Mouse (Mus musculus) ES-Bruce4 (cell line): ENCODE measurements around the gene Bmf. TPM values are rescaled to one million over a fixed set of nuclear protein-coding genes. Genes with fewer than 3 reads are reported as not detected.

Experiments
- H3K27ac ChIP-seq: 2 replicates; pipeline ENCODE4 v1.5.1; 2012; ENCODE audit warnings: low read length, inconsistent platforms; ENCODE audit not compliant: insufficient read depth
- H3K27me3 ChIP-seq: 2 replicates; pipeline ENCODE4 v1.6.1; 2012; ENCODE audit warnings: mild to moderate bottlenecking, low read length, inconsistent platforms; ENCODE audit not compliant: control insufficient read depth, poor library complexity, insufficient read depth, severe bottlenecking
- H3K36me3 ChIP-seq: 2 replicates; pipeline ENCODE4 v1.6.1; 2012; ENCODE audit warnings: inconsistent platforms, mild to moderate bottlenecking, low read length, moderate library complexity; ENCODE audit not compliant: control insufficient read depth, poor library complexity, insufficient read depth, severe bottlenecking
- H3K4me1 ChIP-seq: one replicate; pipeline ENCODE4 v1.8.1; 2011; ENCODE audit warnings: low read length; ENCODE audit not compliant: control insufficient read depth, insufficient read depth
- H3K4me3 ChIP-seq: 2 replicates; pipeline ENCODE4 v1.5.1; 2011; ENCODE audit warnings: low read depth, mild to moderate bottlenecking, low read length
- H3K9ac ChIP-seq: 2 replicates; pipeline ENCODE4 v1.6.1; 2012; ENCODE audit warnings: low read depth, mild to moderate bottlenecking, inconsistent platforms; ENCODE audit not compliant: poor library complexity, severe bottlenecking
- H3K9me3 ChIP-seq: replicated peaks from 2 replicates; pipeline ENCODE4 v1.6.1; 2012; ENCODE audit warnings: mild to moderate bottlenecking, low read length, inconsistent platforms; ENCODE audit not compliant: control insufficient read depth, poor library complexity, insufficient read depth, severe bottlenecking
- CTCF ChIP-seq: IDR thresholded peaks from one replicate; pipeline ENCODE4 v1.8.1; 2011; ENCODE audit warnings: low read depth, low read length
- EP300 ChIP-seq: IDR thresholded peaks from 2 replicates; pipeline ENCODE4 v1.6.1; 2011; ENCODE audit warnings: low read depth, low read length; ENCODE audit not compliant: insufficient read depth
- POLR2A ChIP-seq: IDR thresholded peaks from one replicate; pipeline ENCODE4 v1.8.1; 2011; ENCODE audit warnings: low read length; ENCODE audit not compliant: insufficient read depth
- polyA plus RNA-seq: library from polyadenylated mRNA; stranded (reverse); fragments of >200 nt; gene quantifications from 2 replicates; pipeline ENCODE4 v1.2.4, GENCODE M21; 2011; ENCODE audit warnings: low read depth; ENCODE audit not compliant: missing spikeins, insufficient read depth, insufficient read length

Gene Bmf
- polyA plus RNA-seq: 21.7 and 22.1 TPM in 2 replicates

DNA sequence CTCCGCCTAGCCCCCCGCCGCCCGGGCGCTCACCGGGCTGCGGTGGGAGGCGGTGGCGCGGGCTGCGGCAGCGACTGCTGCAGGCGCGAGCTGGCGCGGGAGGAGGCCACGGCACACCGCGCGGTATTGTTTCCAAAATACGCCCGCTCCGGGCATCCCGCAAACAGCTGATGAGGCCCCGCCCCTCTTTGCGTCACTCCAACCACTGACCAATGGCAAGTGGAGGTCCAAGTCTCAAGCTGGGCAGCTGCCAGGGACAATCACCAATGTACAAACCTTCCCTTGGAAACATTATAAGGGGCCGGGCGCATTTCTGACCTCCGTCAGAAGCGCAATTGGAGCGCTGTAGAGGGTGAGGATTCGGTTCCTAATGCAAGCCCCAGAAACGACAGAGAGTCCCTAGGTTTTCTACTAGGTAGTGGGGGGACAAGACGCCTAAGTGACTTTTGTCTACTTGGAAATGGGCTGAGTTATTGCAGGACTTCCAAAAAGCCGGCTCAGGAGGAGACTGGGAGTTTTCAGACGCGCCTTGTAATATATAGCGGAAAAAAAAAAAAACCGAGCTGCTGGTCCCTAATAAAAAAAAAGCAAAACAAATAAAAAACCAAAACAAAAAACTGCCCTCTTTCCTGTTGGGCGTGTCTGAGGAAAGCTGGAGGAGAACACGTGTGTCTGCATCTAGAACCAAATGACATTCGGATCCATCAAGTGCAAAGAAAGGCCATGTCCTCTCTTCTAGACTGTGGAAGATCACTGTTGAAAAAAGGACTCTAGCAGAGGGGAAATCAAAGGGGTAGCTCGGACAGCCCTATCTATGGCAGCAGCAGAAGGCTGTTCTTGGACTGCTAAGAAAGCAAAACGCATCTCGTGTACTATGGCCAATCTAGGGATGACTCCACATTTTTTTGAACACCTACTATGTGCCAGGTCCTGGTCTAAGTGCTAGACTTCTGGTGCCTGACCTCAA, at the start of gene Bmf:
Bmf (minus strand) TSS at position 181 of the 967 bp plus-strand sequence.
- no peak within 1 kb of the TSS for H3K27ac ChIP-seq
- no peak for TF ChIP-seq POLR2A
- no peak for TF ChIP-seq CTCF
- TF ChIP-seq EP300: no peak

DNA sequence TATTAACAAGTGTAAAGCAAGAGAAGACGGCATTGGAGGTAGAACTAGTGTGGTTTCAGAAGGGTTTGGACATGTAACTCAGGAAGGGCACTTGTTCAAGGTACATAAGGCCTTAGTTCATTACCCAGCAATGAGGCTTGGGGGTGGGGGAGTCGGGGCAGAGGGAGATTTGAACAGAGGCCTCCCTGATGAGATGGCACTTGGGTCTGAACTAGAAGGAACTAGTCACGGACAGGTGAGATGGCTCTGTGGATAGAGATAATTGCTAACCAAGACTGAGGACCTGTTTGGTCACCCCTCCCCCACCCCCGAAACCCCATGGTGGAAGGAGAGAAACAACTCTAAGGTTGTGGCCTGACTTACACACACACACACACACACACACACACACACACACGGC, 49.6 kb upstream of the Bmf start:
- H3K4me1 ChIP-seq: peaks cover 6% of the 10 kb centered on the region
- peak overlapping the region; percentile 70 for H3K4me3 ChIP-seq
- H3K9me3 ChIP-seq: no peaks in the 10 kb centered on the region
- no peaks in the 10 kb centered on the region for H3K27me3 ChIP-seq
- TF ChIP-seq EP300 (no peak), POLR2A (no peak), CTCF (no peak)
- H3K27ac ChIP-seq: no peak overlapping the region
- H3K9ac ChIP-seq: peak overlapping the region; percentile 62
- H3K36me3 ChIP-seq: peaks cover 35% of the 10 kb centered on the region

More for the DNA sequence above, at the start of gene Bmf:
- peak within 1 kb of the TSS; percentile 83 for H3K4me3 ChIP-seq
- no peaks in the 10 kb centered on the region for H3K36me3 ChIP-seq
- no peaks in the 10 kb centered on the region for H3K27me3 ChIP-seq
- H3K9ac ChIP-seq: peak within 1 kb of the TSS; percentile 69
- H3K4me1 ChIP-seq: peaks cover 14% of the 10 kb centered on the region
- no peaks in the 10 kb centered on the region for H3K9me3 ChIP-seq

DNA sequence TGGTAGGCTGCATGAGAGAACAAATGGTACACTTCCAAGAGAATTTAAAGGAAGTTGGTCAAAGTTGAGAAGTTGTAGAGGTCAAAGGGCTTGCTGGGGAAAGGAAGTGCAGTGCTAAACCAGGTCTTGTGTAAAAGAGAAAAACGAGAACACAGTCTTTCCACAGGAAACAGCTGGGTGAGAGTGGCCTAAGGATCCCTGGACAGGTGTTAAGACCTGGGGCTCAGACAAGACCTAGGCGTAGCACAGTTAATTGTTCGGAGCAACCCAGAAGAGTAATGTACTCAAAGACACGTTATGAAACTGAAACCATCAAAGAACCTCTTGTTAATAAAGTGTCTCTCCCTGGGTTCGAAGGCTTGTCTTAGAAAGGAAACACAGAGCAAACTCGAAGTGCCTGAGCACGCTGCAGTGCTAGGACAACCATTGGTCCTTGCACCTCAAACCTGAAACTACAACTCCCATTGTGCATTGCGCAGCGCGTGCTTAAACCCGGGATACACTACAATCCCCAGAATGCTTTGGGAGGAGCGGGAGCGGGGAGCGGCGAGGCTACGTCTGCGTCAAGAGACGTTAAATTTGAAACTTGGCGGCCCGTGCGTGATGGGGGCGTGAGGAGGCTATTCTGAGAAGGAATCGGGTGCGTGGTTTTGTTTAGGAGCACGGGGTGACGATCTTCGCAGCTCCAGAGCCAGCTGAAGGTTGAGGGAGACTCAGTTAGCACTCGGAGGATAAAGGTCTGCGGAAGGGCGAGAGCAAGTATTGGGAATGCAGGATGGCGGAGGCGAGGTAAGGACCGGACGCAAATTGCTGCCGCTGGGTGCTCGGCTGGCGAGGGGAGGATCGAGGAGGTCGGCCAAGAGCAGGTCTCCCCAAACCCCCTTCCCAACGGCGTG, 48.4 kb upstream of the Bmf start, which contains the start of gene Bub1b:
Bub1b (plus strand) TSS at position 539 of the 896 bp plus-strand sequence.
- Histone ChIP-seq H3K4me1 (peaks cover 6% of the 10 kb centered on the region), H3K4me3 (peak within 1 kb of the TSS; percentile 88), H3K27me3 (no peaks in the 10 kb centered on the region), H3K9ac (peak within 1 kb of the TSS; percentile 62), H3K27ac (no peak within 1 kb of the TSS), H3K9me3 (no peaks in the 10 kb centered on the region), H3K36me3 (peaks cover 26% of the 10 kb centered on the region)
- TF ChIP-seq POLR2A (peak; percentile 30), EP300 (0 out of 2 replicates have a peak, but pooled peaks have one; percentile 18), CTCF (no peak)

- no peak overlapping the region for H3K4me3 ChIP-seq
- TF ChIP-seq POLR2A: no peak
- no peaks in the 10 kb centered on the region for H3K9me3 ChIP-seq
- H3K27me3 ChIP-seq: no peaks in the 10 kb centered on the region
- no peak overlapping the region for H3K27ac ChIP-seq
- H3K36me3 ChIP-seq: no peaks in the 10 kb centered on the region
- no peaks in the 10 kb centered on the region for H3K4me1 ChIP-seq
- H3K9ac ChIP-seq: no peak overlapping the region
Measured at GRCm38 (mm10) chr2:118591083-118591482, 41.6 kb upstream of the Bmf start.

GRCm38 (mm10) chr2:118587686-118588085, 38.2 kb upstream of the Bmf start:
- Histone ChIP-seq H3K9ac (peak overlapping the region; percentile 69), H3K4me1 (no peaks in the 10 kb centered on the region), H3K27me3 (no peaks in the 10 kb centered on the region), H3K36me3 (no peaks in the 10 kb centered on the region), H3K4me3 (peak overlapping the region; percentile 84), H3K9me3 (no peaks in the 10 kb centered on the region; the same call in 1 of the 2 replicates), H3K27ac (peak overlapping the region; percentile 90)
- TF ChIP-seq EP300: no peak
- TF ChIP-seq POLR2A: no peak
- no peak for TF ChIP-seq CTCF
